Mouse (Mus musculus) liver, embryonic 14.5 days (tissue): ENCODE measurements around the gene Cfap221.

Experiments
- CTCF ChIP-seq: IDR thresholded peaks from 2 replicates; pipeline ENCODE4 v1.5.1; 2016; ENCODE audit warnings: antibody characterized with exemption, low read depth, control low read depth
- EP300 ChIP-seq: IDR thresholded peaks from 2 replicates; pipeline ENCODE4 v1.6.1; 2016; ENCODE audit warnings: antibody characterized with exemption, low read depth

DNA sequence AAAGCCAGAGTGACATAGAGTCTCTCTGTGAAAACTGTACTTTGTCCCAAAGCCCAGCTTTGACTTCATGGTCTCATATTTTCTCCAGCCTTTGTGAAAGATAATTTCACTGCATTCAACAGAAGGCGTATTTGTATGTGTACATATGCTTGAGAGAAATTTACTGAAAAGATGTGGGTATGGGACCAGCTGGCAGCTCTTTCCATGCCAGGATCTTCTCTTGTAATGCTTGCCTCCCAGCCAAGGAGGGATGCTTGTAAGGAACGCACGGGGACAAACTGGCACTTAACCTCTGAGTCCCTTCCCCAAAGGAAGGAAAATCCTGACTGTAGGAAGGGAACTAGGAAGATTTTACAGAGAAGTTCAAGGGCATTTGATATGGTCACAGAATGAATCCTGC lies 112.8 kb downstream of the Cfap221 start:
- TF ChIP-seq CTCF: no peak
- TF ChIP-seq EP300: no peak
